Mouse (Mus musculus) erythroblast, adult 5-6 weeks (primary cell): ENCODE data around the gene Taldo1. TPM values are rescaled to one million over a fixed set of nuclear protein-coding genes. Genes with fewer than 3 reads are reported as not detected.

Experiments
- ATAC-seq: replicated peaks from 2 replicates; pipeline ENCODE4 v1.8.0; 2016; ENCODE audit warnings: moderate number of reproducible peaks, mild to moderate bottlenecking, moderate TSS enrichment, inconsistent platforms; ENCODE audit not compliant: poor library complexity, low FRiP score, severe bottlenecking
- total RNA-seq, 2 experiments: library from RNA; stranded (forward) in 1 of 2; stranded (reverse) in 1 of 2; fragments of 150-400 nt in 1 of 2; fragments of 200-764, 138-1000 nt in 1 of 2; gene quantifications; 2 replicates each; pipeline versions ENCODE4 v1.2.3 to v1.2.4; 2015 to 2017; ENCODE audit warnings: low replicate concordance in 2 of 2

The Taldo1 gene
- 132 and 180 TPM in 2 replicates for total RNA-seq (2015; ENCODE audit: low replicate concordance)
- total RNA-seq (2017; ENCODE audit: low replicate concordance): 443 and 565 TPM in 2 replicates

GRCm38 (mm10) chr7:141391625-141392551, at the start of gene Taldo1:
Gene Taldo1, plus strand, starts transcription at chr7:141392199.
- peak; percentile 73 for ATAC-seq

GRCm38 (mm10) chr7:141343230-141343629, 48.8 kb upstream of the Taldo1 start:
- no peak for ATAC-seq

- ATAC-seq: no peak
Observed at GRCm38 (mm10) chr7:141343696-141344095, 48.3 kb upstream of the Taldo1 start.

- no peak for ATAC-seq
Observed at GRCm38 (mm10) chr7:141344787-141345186, 47.2 kb upstream of the Taldo1 start.

GRCm38 (mm10) chr7:141351061-141351460, 40.9 kb upstream of the Taldo1 start:
- no peak for ATAC-seq

- ATAC-seq: 0 out of 2 replicates have a peak, but pooled peaks have one; percentile 24
Observed at GRCm38 (mm10) chr7:141355051-141355450, 36.9 kb upstream of the Taldo1 start.

- ATAC-seq: 0 out of 2 replicates have a peak, but pooled peaks have one; percentile 15
Observed at GRCm38 (mm10) chr7:141355626-141356326, 36.2 kb upstream of the Taldo1 start.

GRCm38 (mm10) chr7:141356971-141357370, 35.0 kb upstream of the Taldo1 start:
- ATAC-seq: no peak

GRCm38 (mm10) chr7:141361510-141361909, 30.5 kb upstream of the Taldo1 start:
- no peak for ATAC-seq

- peak; percentile 72 for ATAC-seq
Observed at GRCm38 (mm10) chr7:141363106-141363751, 28.8 kb upstream of the Taldo1 start.

- ATAC-seq: peak; percentile 34
Observed at GRCm38 (mm10) chr7:141363752-141364125, 28.3 kb upstream of the Taldo1 start.

GRCm38 (mm10) chr7:141364349-141365048, 27.5 kb upstream of the Taldo1 start:
- peak; percentile 82 for ATAC-seq

GRCm38 (mm10) chr7:141365049-141365445, 27.0 kb upstream of the Taldo1 start:
- peak; percentile 7; the same call in 1 of the 2 replicates for ATAC-seq

- ATAC-seq: no peak
Observed at GRCm38 (mm10) chr7:141367358-141367757, 24.6 kb upstream of the Taldo1 start.

GRCm38 (mm10) chr7:141369918-141370317, 22.1 kb upstream of the Taldo1 start:
- no peak for ATAC-seq

GRCm38 (mm10) chr7:141371942-141372595, 19.9 kb upstream of the Taldo1 start:
- ATAC-seq: no peak

- ATAC-seq: no peak
Observed at GRCm38 (mm10) chr7:141373611-141374010, 18.4 kb upstream of the Taldo1 start.

GRCm38 (mm10) chr7:141374399-141374798, 17.6 kb upstream of the Taldo1 start:
- ATAC-seq: no peak; the same call in 1 of the 2 replicates

GRCm38 (mm10) chr7:141379584-141379983, 12.4 kb upstream of the Taldo1 start:
- ATAC-seq: 0 out of 2 replicates have a peak, but pooled peaks have one; percentile 31
